ENCODE assay signal across 18 mouse cellular contexts in the genomic region with DNA sequence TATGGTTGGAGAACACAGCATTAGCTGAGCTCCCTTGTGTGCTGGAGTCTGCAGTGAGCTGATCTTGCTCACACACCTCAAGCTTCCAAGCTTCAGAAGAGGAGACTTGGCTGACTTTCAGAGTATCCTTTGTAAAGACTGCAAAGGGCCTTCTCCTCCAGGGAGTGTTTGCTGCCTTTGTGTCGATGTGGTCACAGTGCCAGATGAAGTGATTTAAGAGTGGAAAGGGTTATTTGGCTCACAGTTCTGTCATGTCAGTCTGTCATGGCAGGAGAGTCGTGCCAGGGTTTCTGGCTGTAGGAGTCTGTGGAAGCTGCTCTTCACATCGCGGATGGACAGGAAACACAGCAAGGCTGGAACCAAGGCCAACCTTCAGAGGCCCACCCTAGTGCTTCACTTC.
"Had no signal": no experiment of that assay in that cellular context is flagged by ENCODE, and none has a peak within 500 bp of the region (broad histone marks: within the 10 kb centered on the region; RNA-seq: fewer than 3 reads in every experiment).

No protein-coding gene starts in this region.

- H3K4me3 ChIP-seq: midbrain, embryonic 10.5 days; midbrain, embryonic 12.5 days; myocyte; neural tube, embryonic 13.5 days; neural tube, embryonic 15.5 days had no signal

- H3K4me1 ChIP-seq: neural tube, embryonic 15.5 days had no signal

- H3K9ac ChIP-seq: lung, embryonic 14.5 days; midbrain, embryonic 12.5 days; neural tube, embryonic 13.5 days; neural tube, embryonic 15.5 days had no signal

- H3K27me3 ChIP-seq: midbrain, embryonic 12.5 days; neural tube, embryonic 13.5 days; neural tube, embryonic 15.5 days had no signal

- H3K27ac ChIP-seq: midbrain, embryonic 10.5 days; midbrain, embryonic 12.5 days; neural tube, embryonic 13.5 days; neural tube, embryonic 15.5 days had no signal

- H3K36me3 ChIP-seq: midbrain, embryonic 10.5 days; midbrain, embryonic 12.5 days had no signal

- H3K9me3 ChIP-seq: midbrain, embryonic 10.5 days; midbrain, embryonic 12.5 days; neural tube, embryonic 13.5 days; neural tube, embryonic 15.5 days had no signal

- DNase-seq: lung, adult 18-20 months; lung, embryonic 14.5 days; lung, postnatal 10 days; lung, postnatal 4 days; midbrain, embryonic 14.5 days; retina, postnatal 1 day; right cerebral cortex, adult 18-20 months; right cerebral cortex, postnatal 25 days; right cerebral cortex, postnatal 4 days; spleen, adult 18-20 months; thymus, adult 2 months; thymus, postnatal 25 days had no signal

- H3K4me2 ChIP-seq: lung, embryonic 14.5 days; midbrain, embryonic 12.5 days; neural tube, embryonic 13.5 days; neural tube, embryonic 15.5 days had no signal

- ATAC-seq: midbrain, embryonic 16.5 days had no signal
